In the genomic region with DNA sequence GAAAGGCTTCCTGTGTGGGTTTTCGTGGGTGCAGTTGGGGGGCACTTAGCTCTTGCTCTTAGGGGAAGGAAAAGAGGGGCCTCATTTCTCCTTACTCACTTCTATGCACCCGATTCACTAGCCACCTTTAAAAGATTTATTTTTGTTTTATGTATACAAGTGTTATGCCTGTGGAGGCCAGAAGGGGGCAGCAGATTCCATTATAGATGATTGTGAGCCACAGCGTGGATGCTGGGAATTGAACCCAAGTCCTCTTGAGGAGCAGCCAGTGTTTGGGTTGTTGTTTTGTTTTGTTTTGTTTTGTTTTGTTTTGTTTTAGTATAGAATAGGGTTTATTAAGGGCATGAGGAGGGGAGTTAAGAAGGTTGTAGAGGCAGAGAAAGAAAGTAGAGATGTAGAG, we compare ENCODE assay signal across 16 mouse cellular contexts.
A peak's percentile ranks its signal among the peaks of the same experiment; 100 is the strongest.
DNase-seq lines count a peak whose midpoint lies in the region; ATAC-seq and TF ChIP-seq lines count a peak whose summit lies in the region.
"Had no signal": no experiment of that assay in that cellular context is flagged by ENCODE, and none has a peak within 500 bp of the region (broad histone marks: within the 10 kb centered on the region; RNA-seq: fewer than 3 reads in every experiment).

No protein-coding gene starts in this region.

- no peak for DNase-seq in hindbrain, postnatal 0 days (ENCODE audit: low spot score)
- peak; percentile 21 for DNase-seq in thymus, postnatal 0 days (ENCODE audit: low spot score)
- no peak for DNase-seq in thymus, adult 18-20 months
- DNase-seq in brain, embryonic 14.5 days (ENCODE audit: low read depth): no peak
- no peak for DNase-seq in heart, embryonic 10.5 days (ENCODE audit: low spot score)
- no peak for DNase-seq in ovary, postnatal 10 days (ENCODE audit: low spot score)
- DNase-seq: adrenal gland, postnatal 36 days; embryo, embryonic 11 days; heart, postnatal 36 days; kidney, adult 8-10 months; kidney, postnatal 36 days had no signal

- H3K27ac ChIP-seq in hindbrain, postnatal 0 days: no peak overlapping the region
- H3K27ac ChIP-seq in hindbrain, embryonic 13.5 days: no peak overlapping the region
- no peak overlapping the region for H3K27ac ChIP-seq in heart, embryonic 10.5 days

- 90% methylated on average over 3 of the region's 3 CpGs for WGBS in hindbrain, postnatal 0 days
- 88% methylated on average over 3 of the region's 3 CpGs for WGBS in hindbrain, embryonic 13.5 days
- WGBS in heart, embryonic 10.5 days: 83% methylated on average over 3 of the region's 3 CpGs

- H3K4me1 ChIP-seq in hindbrain, postnatal 0 days (ENCODE audit: insufficient read depth, low read length): no peaks in the 10 kb centered on the region
- peaks cover 10% of the 10 kb centered on the region for H3K4me1 ChIP-seq in hindbrain, embryonic 13.5 days (replicated peaks)
- no peaks in the 10 kb centered on the region for H3K4me1 ChIP-seq in heart, embryonic 10.5 days
- H3K4me1 ChIP-seq: heart, embryonic 12.5 days had no signal

- no peak for TF ChIP-seq POLR2A in brain, embryonic 14.5 days (IDR thresholded peaks at IDR 0.05; ENCODE audit: borderline replicate concordance, extremely low read depth, insufficient read depth, insufficient read length, poor library complexity, severe bottlenecking)

- H3K4me2 ChIP-seq in hindbrain, postnatal 0 days (ENCODE audit: low read depth, low read length): no peak overlapping the region
- no peak overlapping the region for H3K4me2 ChIP-seq in hindbrain, embryonic 13.5 days
- H3K4me2 ChIP-seq: heart, embryonic 12.5 days had no signal

- ATAC-seq in hindbrain, postnatal 0 days: no peak
- no peak for ATAC-seq in hindbrain, embryonic 13.5 days (ENCODE audit: low FRiP score)
- ATAC-seq: hindbrain, embryonic 16.5 days; lung, postnatal 0 days; midbrain, embryonic 16.5 days had no signal

- no peak overlapping the region for H3K9ac ChIP-seq in hindbrain, postnatal 0 days (replicated peaks; ENCODE audit: low read length)
- H3K9ac ChIP-seq in hindbrain, embryonic 13.5 days: no peak overlapping the region
- H3K9ac ChIP-seq: heart, embryonic 12.5 days had no signal

- no peaks in the 10 kb centered on the region for H3K9me3 ChIP-seq in hindbrain, postnatal 0 days (ENCODE audit: low read length)
- peaks cover 5% of the 10 kb centered on the region; the same call in 1 of the 2 replicates for H3K9me3 ChIP-seq in hindbrain, embryonic 13.5 days
- peaks cover 6% of the 10 kb centered on the region; the same call in 1 of the 2 replicates for H3K9me3 ChIP-seq in heart, embryonic 10.5 days

- TF ChIP-seq CTCF in hindbrain, postnatal 0 days (IDR thresholded peaks at IDR 0.05; ENCODE audit: low read depth): peak; percentile 18; the same call in 1 of the 2 replicates
- TF ChIP-seq CTCF in brain, embryonic 14.5 days (IDR thresholded peaks at IDR 0.05; ENCODE audit: borderline replicate concordance, extremely low read depth, insufficient read depth, insufficient read length): peak; percentile 19; the same call in 1 of the 2 replicates

- no peak overlapping the region for H3K4me3 ChIP-seq in hindbrain, postnatal 0 days (ENCODE audit: low read length)
- H3K4me3 ChIP-seq in hindbrain, embryonic 13.5 days: no peak overlapping the region
- no peak overlapping the region for H3K4me3 ChIP-seq in heart, embryonic 10.5 days
- H3K4me3 ChIP-seq: heart, embryonic 12.5 days had no signal

- no peaks in the 10 kb centered on the region for H3K27me3 ChIP-seq in hindbrain, postnatal 0 days (ENCODE audit: insufficient read depth, low read length)
- no peaks in the 10 kb centered on the region for H3K27me3 ChIP-seq in hindbrain, embryonic 13.5 days
- H3K27me3 ChIP-seq in heart, embryonic 10.5 days (ENCODE audit: insufficient read depth, poor library complexity, severe bottlenecking): no peaks in the 10 kb centered on the region
- H3K27me3 ChIP-seq: heart, embryonic 12.5 days had no signal

- H3K36me3 ChIP-seq in hindbrain, postnatal 0 days (ENCODE audit: insufficient read depth, low read length): no peaks in the 10 kb centered on the region
- H3K36me3 ChIP-seq in hindbrain, embryonic 13.5 days: no peaks in the 10 kb centered on the region
- no peaks in the 10 kb centered on the region for H3K36me3 ChIP-seq in heart, embryonic 10.5 days
- H3K36me3 ChIP-seq: heart, embryonic 12.5 days had no signal
